In genomic region chr4:53117076-53117475, GRCm38 (mm10) we compare ENCODE assay signal across 12 mouse cellular contexts. TPM values are rescaled to one million over a fixed set of nuclear protein-coding genes. Genes with fewer than 3 reads are reported as not detected.
DNase-seq lines count a peak whose midpoint lies in the region; ATAC-seq and TF ChIP-seq lines count a peak whose summit lies in the region.
"Had no signal": no experiment of that assay in that cellular context is flagged by ENCODE, and none has a peak within 500 bp of the region (broad histone marks: within the 10 kb centered on the region; RNA-seq: fewer than 3 reads in every experiment).

No protein-coding gene starts in this region.

- H3K36me3 ChIP-seq in forebrain, embryonic 13.5 days (ENCODE audit: poor library complexity, severe bottlenecking), result peaks cover 6% of the 10 kb centered on the region; the same call in 1 of the 2 replicates
- H3K36me3 ChIP-seq in forebrain, embryonic 11.5 days (ENCODE audit: control insufficient read depth, insufficient read depth, low read length), result no peaks in the 10 kb centered on the region
- H3K36me3 ChIP-seq in lung, embryonic 14.5 days (ENCODE audit: insufficient read depth), result peaks cover 11% of the 10 kb centered on the region
- H3K36me3 ChIP-seq in heart, postnatal 0 days (replicated peaks; ENCODE audit: control insufficient read depth, insufficient read depth, low read length), result peaks cover 9% of the 10 kb centered on the region
- H3K36me3 ChIP-seq: hindbrain, embryonic 15.5 days had no signal

- no peaks in the 10 kb centered on the region for H3K9me3 ChIP-seq in forebrain, embryonic 13.5 days (replicated peaks)
- no peaks in the 10 kb centered on the region for H3K9me3 ChIP-seq in forebrain, embryonic 11.5 days (ENCODE audit: control insufficient read depth, low read length)
- H3K9me3 ChIP-seq in lung, embryonic 14.5 days (ENCODE audit: low read depth, low read length), result no peaks in the 10 kb centered on the region
- no peaks in the 10 kb centered on the region for H3K9me3 ChIP-seq in heart, postnatal 0 days (replicated peaks; ENCODE audit: control insufficient read depth, low read length)
- H3K9me3 ChIP-seq: hindbrain, embryonic 15.5 days; limb, embryonic 12.5 days; megakaryocyte, embryonic 14.5 days had no signal

- TF ChIP-seq EP300 in heart, postnatal 0 days (IDR thresholded peaks at IDR 0.05; ENCODE audit: low read depth), result 0 out of 2 replicates have a peak, but pooled peaks have one; percentile 59

- no peak overlapping the region for H3K4me3 ChIP-seq in forebrain, embryonic 13.5 days
- H3K4me3 ChIP-seq in forebrain, embryonic 11.5 days (ENCODE audit: low read depth, low read length), result no peak overlapping the region
- no peak overlapping the region for H3K4me3 ChIP-seq in lung, embryonic 14.5 days (ENCODE audit: low read depth, low read length)
- no peak overlapping the region for H3K4me3 ChIP-seq in heart, postnatal 0 days (ENCODE audit: low read depth, low read length)
- H3K4me3 ChIP-seq: hindbrain, embryonic 15.5 days; limb, embryonic 12.5 days; megakaryocyte, embryonic 14.5 days had no signal

- 35% methylated on average over 5 of the region's 5 CpGs for WGBS in forebrain, embryonic 13.5 days
- 49% methylated on average over 5 of the region's 5 CpGs for WGBS in forebrain, embryonic 11.5 days
- WGBS in lung, embryonic 14.5 days, result 53% methylated on average over 5 of the region's 5 CpGs
- 47% methylated on average over 5 of the region's 5 CpGs for WGBS in heart, postnatal 0 days

- H3K4me1 ChIP-seq in forebrain, embryonic 13.5 days, result peaks cover 20% of the 10 kb centered on the region
- 0 out of 2 replicates have a peak, but pooled peaks cover 4% of the 10 kb centered on the region for H3K4me1 ChIP-seq in forebrain, embryonic 11.5 days (replicated peaks; ENCODE audit: control insufficient read depth, insufficient read depth, low read length)
- peaks cover 13% of the 10 kb centered on the region for H3K4me1 ChIP-seq in lung, embryonic 14.5 days (ENCODE audit: insufficient read depth)
- peaks cover 13% of the 10 kb centered on the region for H3K4me1 ChIP-seq in heart, postnatal 0 days (ENCODE audit: control insufficient read depth, insufficient read depth)

- no peak for TF ChIP-seq CTCF in lung, embryonic 14.5 days (IDR thresholded peaks at IDR 0.05; ENCODE audit: low read depth)
- no peak for TF ChIP-seq CTCF in heart, postnatal 0 days (IDR thresholded peaks at IDR 0.05; ENCODE audit: low read depth)

- no peak for DNase-seq in forebrain, embryonic 11.5 days (ENCODE audit: low spot score)
- peak; percentile 46 for DNase-seq in lung, embryonic 14.5 days
- no peak for DNase-seq in lung, postnatal 25 days (ENCODE audit: low spot score)
- DNase-seq in heart, postnatal 0 days (ENCODE audit: low spot score), result no peak
- DNase-seq in kidney, postnatal 36 days, result peak; percentile 59 to 60
- DNase-seq in yolk sac, embryonic 10.5 days (ENCODE audit: low spot score), result no peak
- DNase-seq in urinary bladder, adult 2 months (ENCODE audit: low spot score), result no peak
- DNase-seq: gastrocnemius, postnatal 36 days had no signal

- ATAC-seq in forebrain, embryonic 13.5 days, result peak; percentile 42; the same call in 1 of the 2 replicates
- no peak for ATAC-seq in forebrain, embryonic 11.5 days (replicated peaks; ENCODE audit: low FRiP score)
- no peak for ATAC-seq in lung, embryonic 14.5 days (ENCODE audit: insufficient read depth)
- ATAC-seq in heart, postnatal 0 days (ENCODE audit: insufficient read depth, low read depth), result peak; percentile 45

- no peak overlapping the region for H3K9ac ChIP-seq in forebrain, embryonic 13.5 days
- H3K9ac ChIP-seq in forebrain, embryonic 11.5 days (ENCODE audit: low read length), result no peak overlapping the region
- H3K9ac ChIP-seq in lung, embryonic 14.5 days, result no peak overlapping the region
- H3K9ac ChIP-seq in heart, postnatal 0 days (replicated peaks; ENCODE audit: low read depth, low read length), result no peak overlapping the region
- H3K9ac ChIP-seq: hindbrain, embryonic 15.5 days; limb, embryonic 12.5 days had no signal

- no peak overlapping the region for H3K4me2 ChIP-seq in forebrain, embryonic 13.5 days
- no peak overlapping the region for H3K4me2 ChIP-seq in forebrain, embryonic 11.5 days (ENCODE audit: low read depth, low read length, severe bottlenecking)
- H3K4me2 ChIP-seq in lung, embryonic 14.5 days, result no peak overlapping the region
- no peak overlapping the region for H3K4me2 ChIP-seq in heart, postnatal 0 days (ENCODE audit: low read depth, low read length)
- H3K4me2 ChIP-seq: hindbrain, embryonic 15.5 days; limb, embryonic 12.5 days had no signal

- H3K27me3 ChIP-seq in forebrain, embryonic 13.5 days, result no peaks in the 10 kb centered on the region
- H3K27me3 ChIP-seq in forebrain, embryonic 11.5 days (ENCODE audit: control insufficient read depth, insufficient read depth, low read length), result no peaks in the 10 kb centered on the region
- H3K27me3 ChIP-seq in lung, embryonic 14.5 days (ENCODE audit: insufficient read depth, low read length), result no peaks in the 10 kb centered on the region
- H3K27me3 ChIP-seq in heart, postnatal 0 days (ENCODE audit: control insufficient read depth, insufficient read depth, low read length), result no peaks in the 10 kb centered on the region
- H3K27me3 ChIP-seq: hindbrain, embryonic 15.5 days; limb, embryonic 12.5 days had no signal

- H3K27ac ChIP-seq in forebrain, embryonic 13.5 days, result no peak overlapping the region
- no peak overlapping the region for H3K27ac ChIP-seq in forebrain, embryonic 11.5 days (ENCODE audit: low read depth, low read length)
- H3K27ac ChIP-seq in lung, embryonic 14.5 days (ENCODE audit: low read depth), result no peak overlapping the region
- H3K27ac ChIP-seq in heart, postnatal 0 days (ENCODE audit: low read depth), result peak overlapping the region; percentile 75
- H3K27ac ChIP-seq: limb, embryonic 12.5 days had no signal

RNA-seq across cellular contexts. Expression of gene Abca1, which starts 42.6 kb away (rescaled TPM):
- polyA plus RNA-seq in forebrain, embryonic 13.5 days (2015; fragmentation: Nextera tagmentation; extraction: Ambion mirVana), result 6.1 and 6.7 TPM in 2 replicates
- polyA plus RNA-seq in forebrain, embryonic 11.5 days (2014; fragmentation: Nextera tagmentation; extraction: Ambion mirVana), result 5.0 and 5.6 TPM in 2 replicates
- 13.6 and 14.3 TPM in 2 replicates for polyA plus RNA-seq in lung, embryonic 14.5 days (2014; fragmentation: Nextera tagmentation; extraction: Ambion mirVana)
- total RNA-seq in heart, postnatal 0 days (2014; rRNA removed; ENCODE audit: low replicate concordance), result 18.1 and 18.3 TPM in 2 replicates
- polyA plus RNA-seq in heart, postnatal 0 days (2015; fragmentation: Nextera tagmentation; extraction: Ambion mirVana), result 3.1 and 3.7 TPM in 2 replicates
- 26.4 and 36.1 TPM in 2 replicates for polyA plus RNA-seq in urinary bladder, adult 2 months (2012; rRNA removed)

Comparison
In these comparisons a context has a peak if more than half of its experiments do, and no peak if none do; other contexts are left out.
1. ATAC-seq: peak in forebrain, embryonic 13.5 days (single experiment) and heart, postnatal 0 days (single experiment); none in forebrain, embryonic 11.5 days (single experiment) and lung, embryonic 14.5 days (single experiment).
2. DNase-seq: peak in lung, embryonic 14.5 days (single experiment) and kidney, postnatal 36 days (2 of 2); none in forebrain, embryonic 11.5 days (single experiment), lung, postnatal 25 days (single experiment), heart, postnatal 0 days (single experiment), yolk sac, embryonic 10.5 days (single experiment) and urinary bladder, adult 2 months (single experiment).